Mouse (Mus musculus): ENCODE results near the gene Lrrc46. TPM values are rescaled to one million over a fixed set of nuclear protein-coding genes. Genes with fewer than 3 reads are reported as not detected.

Gene Lrrc46
- polyA plus RNA-seq, 1 experiment from 2014 or later, result 0.54 TPM

DNA sequence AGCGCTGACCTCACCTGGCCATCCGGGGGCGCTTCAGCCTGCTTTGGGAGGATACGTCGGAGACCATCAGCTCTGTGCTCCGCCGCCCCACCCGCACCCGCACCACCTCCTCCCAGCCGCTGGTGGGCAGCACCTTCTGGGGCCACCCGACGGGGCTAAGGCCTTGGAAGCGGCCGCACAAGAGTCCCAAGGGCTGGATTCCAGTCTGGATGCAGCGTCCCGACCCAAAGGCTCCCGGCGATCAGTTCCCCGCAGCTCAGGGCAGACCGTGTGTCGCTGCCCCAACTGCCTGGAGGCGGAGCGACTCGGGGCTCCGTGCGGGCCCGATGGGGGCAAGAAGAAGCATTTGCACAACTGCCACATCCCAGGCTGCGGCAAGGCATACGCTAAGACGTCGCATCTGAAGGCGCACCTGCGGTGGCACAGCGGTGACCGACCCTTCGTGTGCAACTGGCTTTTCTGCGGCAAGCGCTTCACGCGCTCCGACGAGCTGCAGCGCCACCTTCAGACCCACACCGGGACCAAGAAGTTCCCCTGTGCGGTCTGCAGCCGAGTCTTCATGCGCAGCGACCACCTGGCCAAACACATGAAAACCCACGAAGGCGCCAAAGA lies 19.2 kb downstream of the Lrrc46 start:
- Histone ChIP-seq H3K4me3 (peak overlapping the region; percentile 53), H3K4me1 (peaks cover 54% of the 10 kb centered on the region), H3K27me3 (peaks cover 76% of the 10 kb centered on the region), H3K4me2 (peak overlapping the region; percentile 92), H3K36me3 (no peaks in the 10 kb centered on the region), H3K9ac (peak overlapping the region; percentile 58), H3K9me3 (no peaks in the 10 kb centered on the region), H3K27ac (no peak overlapping the region)
- WGBS, result 2% methylated on average over 50 of the region's 50 CpGs
- ATAC-seq (ENCODE audit: insufficient number of reproducible peaks, low FRiP score, low TSS enrichment, low read depth), result 0 out of 2 replicates have a peak, but pooled peaks have one; percentile 49

DNA sequence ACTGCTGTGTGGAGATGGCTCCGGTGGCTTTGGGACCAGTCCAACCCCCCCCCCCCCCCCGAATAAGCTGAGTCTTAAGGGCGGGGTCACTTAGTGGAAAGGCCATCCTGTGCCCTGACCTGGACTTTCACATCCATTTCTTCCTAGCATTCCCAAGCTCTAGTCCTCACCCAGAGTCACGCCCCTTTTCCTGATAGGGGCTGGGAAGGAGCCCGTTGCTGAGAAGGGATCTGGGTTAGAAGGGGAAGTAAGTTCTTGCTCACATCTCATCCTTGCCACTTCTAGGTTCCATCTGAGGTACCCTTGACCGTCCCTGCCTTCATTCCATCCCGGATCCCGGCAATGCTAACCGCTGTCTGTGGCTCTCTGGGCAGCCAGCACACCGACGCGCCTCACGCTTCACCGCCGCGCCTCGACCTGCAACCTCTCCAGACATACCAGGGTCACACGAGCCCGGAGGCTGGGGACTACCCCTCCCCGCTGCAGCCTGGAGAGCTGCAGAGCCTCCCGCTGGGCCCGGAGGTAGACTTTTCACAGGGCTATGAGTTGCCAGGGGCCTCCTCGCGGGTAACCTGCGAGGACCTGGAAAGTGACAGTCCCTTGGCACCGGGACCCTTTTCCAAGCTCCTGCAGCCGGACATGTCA lies 20.0 kb downstream of the Lrrc46 start:
- H3K4me3 ChIP-seq, result peak overlapping the region; percentile 53
- H3K27me3 ChIP-seq, result peaks cover 83% of the 10 kb centered on the region
- no peak overlapping the region for H3K9ac ChIP-seq
- peak overlapping the region; percentile 92 for H3K4me2 ChIP-seq
- no peak overlapping the region for H3K27ac ChIP-seq
- H3K9me3 ChIP-seq, result no peaks in the 10 kb centered on the region
- no peak for ATAC-seq (ENCODE audit: insufficient number of reproducible peaks, low FRiP score, low TSS enrichment, low read depth)
- H3K4me1 ChIP-seq, result peaks cover 53% of the 10 kb centered on the region
- WGBS, result 2% methylated on average over 27 of the region's 27 CpGs
- no peaks in the 10 kb centered on the region for H3K36me3 ChIP-seq

DNA sequence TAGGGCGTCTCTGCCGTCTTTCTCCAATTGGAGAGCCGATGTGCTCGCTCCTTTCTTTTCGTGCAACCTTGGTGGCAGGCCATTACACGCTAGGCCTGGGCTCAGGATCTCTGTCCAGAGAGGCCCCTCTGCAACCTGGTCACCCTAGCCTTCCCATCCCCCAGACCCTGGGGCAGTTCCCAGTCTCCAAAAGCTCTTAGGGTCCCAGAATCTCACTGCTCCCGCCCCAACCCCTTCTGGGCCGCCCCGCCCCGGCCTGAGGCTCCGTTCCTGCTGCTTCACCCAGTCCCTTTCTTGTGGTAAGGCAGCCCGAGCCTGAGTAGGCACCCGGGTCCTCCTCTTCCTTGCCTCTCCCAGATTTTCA lies 21.9 kb downstream of the Lrrc46 start:
- Histone ChIP-seq H3K4me1 (peaks cover 39% of the 10 kb centered on the region), H3K27me3 (peaks cover 90% of the 10 kb centered on the region), H3K9ac (no peak overlapping the region), H3K27ac (peak overlapping the region; percentile 50; the same call in 1 of the 2 replicates), H3K4me2 (peak overlapping the region; percentile 68), H3K36me3 (no peaks in the 10 kb centered on the region), H3K4me3 (peak overlapping the region; percentile 40), H3K9me3 (no peaks in the 10 kb centered on the region)
- 11% methylated on average over 13 of the region's 13 CpGs for WGBS
- no peak for ATAC-seq (ENCODE audit: insufficient number of reproducible peaks, low FRiP score, low TSS enrichment, low read depth)

DNA sequence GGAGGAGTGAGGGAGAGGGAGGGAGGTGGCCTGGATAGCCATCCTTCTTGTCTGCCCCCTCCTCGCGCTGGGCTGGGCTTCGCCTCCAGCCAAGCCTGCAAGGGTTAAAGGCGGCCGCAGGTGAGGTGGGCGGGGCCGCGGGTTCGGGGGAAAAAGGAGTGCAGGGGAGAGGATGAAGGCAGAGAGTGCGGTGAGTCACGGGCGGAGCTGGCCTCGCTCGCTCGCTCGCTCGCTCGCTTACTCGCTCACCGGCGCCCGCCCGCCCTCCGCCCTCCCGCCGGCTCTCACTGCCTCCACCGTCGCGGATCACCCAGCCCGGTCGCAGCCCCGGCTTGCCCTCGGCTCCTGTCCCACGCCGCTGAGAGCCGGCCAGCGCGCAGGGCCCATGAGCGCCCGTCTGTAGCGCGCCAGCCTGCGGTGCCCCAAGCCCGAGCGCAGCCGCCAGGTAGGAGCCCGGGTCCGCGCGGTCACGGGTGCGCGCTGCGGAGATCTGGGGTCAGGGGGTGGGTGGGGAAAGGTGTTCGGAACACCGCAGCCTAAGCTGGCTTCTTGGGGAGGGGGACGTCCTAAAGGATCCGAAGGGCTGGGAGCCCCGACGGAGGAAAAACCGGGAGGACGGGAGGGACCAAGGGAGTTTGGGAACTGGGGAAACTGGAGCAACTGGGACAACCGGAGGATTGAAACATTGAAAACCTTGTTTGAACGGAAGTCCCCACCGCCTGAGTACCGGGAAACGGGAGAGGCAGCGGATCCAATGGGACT lies 22.4 kb downstream of the Lrrc46 start:
- under 1% methylated on average over 59 of the region's 68 CpGs for WGBS

DNA sequence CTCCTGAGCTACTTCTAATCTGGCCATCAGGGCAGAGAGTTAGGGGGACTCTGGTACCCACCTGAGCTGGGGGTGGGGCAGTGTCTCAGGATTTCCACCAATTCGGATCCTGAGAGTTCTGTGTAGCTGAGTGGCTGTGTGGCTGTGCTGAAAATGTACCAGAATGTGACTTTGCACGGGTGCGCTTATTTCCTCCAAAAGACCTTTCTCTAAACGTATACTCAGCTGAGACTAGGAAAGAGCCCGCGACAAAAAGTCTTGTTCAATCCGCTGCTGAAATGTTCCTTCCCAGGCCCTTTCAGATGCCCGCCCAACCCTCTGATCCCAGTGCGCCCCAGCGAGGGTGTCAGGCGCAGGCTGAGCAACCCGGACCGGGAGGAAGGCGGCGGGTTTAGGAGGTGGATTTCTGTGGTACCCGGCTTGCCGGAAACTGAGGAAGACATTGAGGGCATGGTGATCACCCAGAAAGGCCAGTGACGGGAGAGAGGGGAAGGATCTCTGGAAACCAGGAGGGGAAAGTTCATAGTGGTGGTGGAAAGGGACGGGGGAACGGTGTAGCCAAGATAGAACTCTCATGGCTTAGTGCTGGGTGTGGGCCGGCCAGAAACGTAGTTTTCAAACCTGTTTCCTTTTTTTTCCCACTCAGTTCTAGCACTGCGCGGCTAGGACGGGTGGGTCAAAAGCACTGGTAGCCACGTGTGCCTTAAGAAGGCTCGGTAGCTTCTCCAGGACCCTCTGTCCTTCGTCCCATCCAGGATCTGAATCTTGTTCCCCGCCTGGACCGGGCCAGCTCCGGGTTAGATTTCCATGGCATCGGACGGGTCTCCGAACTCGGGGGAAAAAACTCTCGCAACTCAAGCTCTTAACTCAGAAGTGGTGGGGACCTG lies 23.3 kb downstream of the Lrrc46 start:
- Histone ChIP-seq H3K27me3 (peaks cover 84% of the 10 kb centered on the region), H3K36me3 (no peaks in the 10 kb centered on the region), H3K4me1 (peaks cover 44% of the 10 kb centered on the region), H3K4me2 (peak overlapping the region; percentile 68), H3K9me3 (no peaks in the 10 kb centered on the region), H3K9ac (peak overlapping the region; percentile 24; the same call in 1 of the 2 replicates), H3K4me3 (peak overlapping the region; percentile 40), H3K27ac (no peak overlapping the region)
- 2% methylated on average over 36 of the region's 36 CpGs for WGBS
- no peak for ATAC-seq (ENCODE audit: insufficient number of reproducible peaks, low FRiP score, low TSS enrichment, low read depth)

More for the DNA sequence above, 22.4 kb downstream of the Lrrc46 start:
- Histone ChIP-seq H3K36me3 (no peaks in the 10 kb centered on the region), H3K9ac (peak overlapping the region; percentile 24; the same call in 1 of the 2 replicates), H3K9me3 (no peaks in the 10 kb centered on the region), H3K27me3 (peaks cover 88% of the 10 kb centered on the region), H3K4me3 (peak overlapping the region; percentile 40), H3K4me1 (peaks cover 39% of the 10 kb centered on the region), H3K27ac (peak overlapping the region; percentile 43; the same call in 1 of the 2 replicates), H3K4me2 (peak overlapping the region; percentile 68)
- ATAC-seq (ENCODE audit: insufficient number of reproducible peaks, low FRiP score, low TSS enrichment, low read depth), result no peak

DNA sequence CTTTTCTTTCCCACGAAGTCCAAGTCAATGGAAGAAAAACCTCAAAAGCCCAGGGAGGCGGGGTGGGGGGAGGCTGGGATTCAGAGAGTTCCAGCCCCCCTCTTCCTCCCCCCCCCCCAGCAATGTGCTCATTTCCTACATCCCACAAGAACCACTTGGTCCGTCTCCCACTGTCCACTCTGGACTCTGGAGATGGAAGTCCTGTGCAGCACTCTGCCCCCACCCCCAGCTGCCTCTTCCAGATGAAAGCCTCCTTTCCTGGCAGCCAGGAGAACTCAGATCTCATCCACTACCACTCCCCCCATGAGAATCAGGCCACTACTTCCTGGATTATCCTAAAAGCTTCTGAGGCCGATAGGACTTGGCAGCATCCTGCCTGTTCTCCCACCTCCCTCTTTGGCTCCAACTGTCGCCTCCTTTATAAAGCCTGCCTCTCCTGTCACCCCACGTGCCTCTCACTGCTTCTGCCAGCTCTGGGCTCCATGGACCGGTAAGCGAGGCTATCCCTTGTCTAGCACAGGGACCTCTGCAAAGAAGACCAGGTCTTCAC lies 28.0 kb downstream of the Lrrc46 start, which contains the start of gene Sp6:
Gene Sp6, plus strand, starts transcription at position 274 of the 550 bp plus-strand sequence.
- WGBS, result 28% methylated on average over 8 of the region's 8 CpGs

DNA sequence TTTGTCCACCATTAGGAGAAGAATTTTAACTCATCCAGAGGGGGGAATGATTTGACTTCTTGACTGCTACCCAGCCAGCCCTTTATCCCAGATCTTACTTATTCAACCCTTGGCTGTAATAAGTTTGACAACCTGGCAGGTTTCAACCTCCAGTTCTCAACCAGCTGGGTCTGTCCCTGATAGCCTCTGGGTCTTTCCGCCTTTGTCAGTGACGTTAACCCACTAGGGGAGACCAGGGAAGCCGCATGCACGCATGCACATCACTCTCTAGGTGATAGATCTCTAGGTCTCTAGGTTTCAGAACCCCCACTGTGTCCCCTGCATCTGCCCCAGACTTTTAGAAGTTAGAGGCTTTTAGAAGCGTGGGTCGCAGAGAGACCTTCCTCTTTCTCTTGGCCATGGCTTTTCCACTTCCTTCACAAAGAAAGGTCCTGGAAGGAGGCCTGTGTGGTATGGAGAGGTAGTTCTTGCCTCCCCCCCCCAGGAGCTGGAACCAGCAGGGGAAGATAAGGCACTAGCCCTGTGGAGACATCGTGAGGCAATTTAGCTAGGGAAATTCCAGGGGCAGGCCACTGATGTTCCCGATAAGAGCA lies 31.9 kb downstream of the Lrrc46 start:
- H3K4me1 ChIP-seq, result 0 out of 2 replicates have a peak, but pooled peaks cover 5% of the 10 kb centered on the region
- H3K9ac ChIP-seq, result no peak overlapping the region
- no peak overlapping the region for H3K4me3 ChIP-seq
- H3K27ac ChIP-seq, result no peak overlapping the region
- ATAC-seq (ENCODE audit: insufficient number of reproducible peaks, low FRiP score, low TSS enrichment, low read depth), result no peak
- H3K27me3 ChIP-seq, result peaks cover 43% of the 10 kb centered on the region
- WGBS, result 41% methylated on average over 8 of the region's 8 CpGs
- no peaks in the 10 kb centered on the region for H3K9me3 ChIP-seq
- no peaks in the 10 kb centered on the region for H3K36me3 ChIP-seq
- no peak overlapping the region for H3K4me2 ChIP-seq

More for the DNA sequence above, 28.0 kb downstream of the Lrrc46 start, which contains the start of gene Sp6:
- Histone ChIP-seq H3K27me3 (peaks cover 67% of the 10 kb centered on the region), H3K9ac (no peak within 1 kb of the TSS), H3K4me2 (no peak within 1 kb of the TSS), H3K4me3 (no peak within 1 kb of the TSS), H3K36me3 (no peaks in the 10 kb centered on the region), H3K4me1 (peaks cover 11% of the 10 kb centered on the region), H3K27ac (no peak within 1 kb of the TSS), H3K9me3 (no peaks in the 10 kb centered on the region)
- no peak for ATAC-seq (ENCODE audit: insufficient number of reproducible peaks, low FRiP score, low TSS enrichment, low read depth)

DNA sequence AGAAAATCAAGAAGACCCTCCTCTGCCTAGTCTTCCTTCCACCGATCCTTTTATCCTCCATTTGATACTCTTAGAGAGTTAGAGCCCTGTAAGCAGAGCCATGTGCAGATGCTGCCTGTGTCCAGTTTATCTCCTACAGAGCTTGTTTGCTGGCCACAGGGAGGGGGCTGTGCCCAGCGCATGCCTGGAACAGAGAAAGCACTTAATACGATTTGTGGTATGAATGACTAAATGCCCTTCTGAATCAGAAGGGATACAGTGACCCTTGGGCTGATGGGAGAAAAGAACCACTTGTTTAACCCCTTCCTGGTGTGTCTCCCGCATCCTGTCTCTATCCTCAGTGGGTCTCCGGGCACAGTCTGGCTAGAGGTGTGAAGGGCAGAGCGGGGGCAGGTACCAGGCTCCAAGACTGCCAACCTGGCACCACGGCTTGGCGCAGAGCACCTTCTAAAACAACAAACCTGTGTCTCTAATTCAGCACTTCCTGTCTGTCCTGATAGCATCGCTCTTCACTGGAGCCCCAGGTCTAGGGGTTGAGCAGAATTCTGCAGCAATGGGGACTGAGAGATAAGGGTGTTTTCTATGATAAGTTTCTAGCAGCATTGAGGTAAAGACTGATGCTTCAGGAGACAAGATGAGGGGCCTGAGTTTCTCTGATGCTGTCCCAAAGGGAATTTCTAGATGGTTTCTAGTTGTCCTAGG lies 34.0 kb downstream of the Lrrc46 start:
- H3K9me3 ChIP-seq, result no peaks in the 10 kb centered on the region
- no peak overlapping the region for H3K27ac ChIP-seq
- no peaks in the 10 kb centered on the region for H3K4me1 ChIP-seq
- no peak overlapping the region for H3K4me3 ChIP-seq
- no peak for ATAC-seq (ENCODE audit: insufficient number of reproducible peaks, low FRiP score, low TSS enrichment, low read depth)
- peaks cover 51% of the 10 kb centered on the region for H3K27me3 ChIP-seq
- no peak overlapping the region for H3K4me2 ChIP-seq
- no peak overlapping the region for H3K9ac ChIP-seq
- 59% methylated on average over 9 of the region's 9 CpGs for WGBS
- no peaks in the 10 kb centered on the region for H3K36me3 ChIP-seq

DNA sequence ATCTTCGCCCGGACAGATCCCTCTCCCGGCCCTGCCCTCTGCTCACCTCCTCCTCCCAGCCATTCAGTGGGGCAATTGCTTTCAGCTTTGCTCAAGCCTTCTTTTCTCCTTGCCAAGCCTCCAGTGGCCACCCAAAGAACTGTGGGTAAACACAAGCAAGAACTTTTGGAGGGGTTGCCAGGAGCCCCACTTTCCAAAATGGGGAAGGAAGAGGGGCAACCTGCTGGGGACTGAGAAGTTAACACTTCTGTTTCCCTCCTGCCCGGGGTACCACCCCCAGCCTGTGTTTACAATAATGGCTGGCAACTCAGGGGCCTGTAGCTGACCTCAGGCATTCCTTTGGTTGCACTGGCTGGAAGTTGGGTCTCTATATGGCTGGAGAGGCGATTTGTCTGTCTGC lies 38.0 kb downstream of the Lrrc46 start:
- Histone ChIP-seq H3K4me3 (no peak overlapping the region), H3K27ac (no peak overlapping the region), H3K9ac (no peak overlapping the region), H3K4me1 (no peaks in the 10 kb centered on the region), H3K36me3 (no peaks in the 10 kb centered on the region), H3K4me2 (no peak overlapping the region), H3K9me3 (no peaks in the 10 kb centered on the region), H3K27me3 (peaks cover 44% of the 10 kb centered on the region)
- no peak for ATAC-seq (ENCODE audit: insufficient number of reproducible peaks, low FRiP score, low TSS enrichment, low read depth)
- WGBS, result 28% methylated on average over 5 of the region's 5 CpGs

DNA sequence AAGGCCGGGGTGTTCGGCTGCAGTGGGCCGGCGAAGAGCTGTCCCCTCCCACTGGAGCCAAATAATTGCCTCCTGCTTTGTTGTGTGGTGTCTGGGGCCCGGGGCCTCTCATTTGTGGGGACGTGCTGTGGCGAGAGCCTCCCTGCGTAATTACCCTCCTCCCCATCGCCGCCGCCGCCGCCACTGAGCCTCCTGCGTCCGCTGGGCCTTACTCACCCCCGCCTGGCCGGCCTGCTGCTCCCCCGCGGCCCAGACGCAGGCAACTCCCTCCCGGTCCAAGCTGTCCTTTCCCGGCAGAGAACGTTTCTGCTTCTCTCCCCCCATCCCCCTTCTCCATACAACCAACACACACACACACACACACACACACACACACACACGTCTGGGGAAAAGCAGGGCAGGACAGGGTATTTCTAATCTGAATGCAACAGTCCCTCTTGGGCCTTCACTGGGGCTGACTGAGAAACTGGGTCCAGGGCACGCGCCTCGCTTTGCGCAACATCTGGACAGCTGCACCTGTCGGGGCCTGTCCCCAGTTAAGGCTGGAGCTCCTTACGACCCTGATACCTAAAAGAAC lies 43.7 kb downstream of the Lrrc46 start:
- no peak overlapping the region for H3K27ac ChIP-seq
- peaks cover 15% of the 10 kb centered on the region for H3K4me1 ChIP-seq
- no peak for ATAC-seq (ENCODE audit: insufficient number of reproducible peaks, low FRiP score, low TSS enrichment, low read depth)
- H3K9me3 ChIP-seq, result no peaks in the 10 kb centered on the region
- H3K36me3 ChIP-seq, result no peaks in the 10 kb centered on the region
- H3K4me3 ChIP-seq, result peak overlapping the region; percentile 28
- peak overlapping the region; percentile 52 for H3K4me2 ChIP-seq
- 6% methylated on average over 28 of the region's 30 CpGs for WGBS
- H3K9ac ChIP-seq, result 0 out of 2 replicates have a peak overlapping the region, but pooled peaks have one; percentile 0
- H3K27me3 ChIP-seq, result peaks cover 69% of the 10 kb centered on the region
